Mouse (Mus musculus): ENCODE data around the gene E130114P18Rik.

Gene E130114P18Rik

GRCm38 (mm10) chr4:97657586-97657985 lies 120.3 kb downstream of the E130114P18Rik start:
- DNase-seq (ENCODE audit: low spot score in 2 of 2), result no peak

- DNase-seq (ENCODE audit: low spot score in 2 of 2), result peak in 1 of 2 experiments; percentile 31
Measured at GRCm38 (mm10) chr4:97649626-97650015, 128.3 kb downstream of the E130114P18Rik start.

GRCm38 (mm10) chr4:97648825-97649625 lies 128.9 kb downstream of the E130114P18Rik start:
- DNase-seq (ENCODE audit: low spot score in 2 of 2), result peak; percentile 91 to 95

GRCm38 (mm10) chr4:97648436-97648707 lies 129.5 kb downstream of the E130114P18Rik start:
- DNase-seq (ENCODE audit: low spot score in 2 of 2), result no peak

- DNase-seq (ENCODE audit: low spot score in 2 of 2), result peak; percentile 73 to 77
Measured at GRCm38 (mm10) chr4:97647700-97648435, 130.0 kb downstream of the E130114P18Rik start.

GRCm38 (mm10) chr4:97647236-97647635 lies 130.6 kb downstream of the E130114P18Rik start:
- no peak for DNase-seq (ENCODE audit: low spot score in 2 of 2)

- DNase-seq (ENCODE audit: low spot score in 2 of 2), result no peak
Measured at GRCm38 (mm10) chr4:97640385-97640784, 137.5 kb downstream of the E130114P18Rik start.

GRCm38 (mm10) chr4:97636569-97636968 lies 141.3 kb downstream of the E130114P18Rik start:
- no peak for DNase-seq (ENCODE audit: low spot score in 2 of 2)

GRCm38 (mm10) chr4:97635757-97636292 lies 142.1 kb downstream of the E130114P18Rik start:
- DNase-seq (ENCODE audit: low spot score in 2 of 2), result no peak

GRCm38 (mm10) chr4:97635296-97635755 lies 142.6 kb downstream of the E130114P18Rik start:
- DNase-seq (ENCODE audit: low spot score in 2 of 2), result no peak

- DNase-seq (ENCODE audit: low spot score in 2 of 2), result no peak
Measured at GRCm38 (mm10) chr4:97628881-97629605, 148.8 kb downstream of the E130114P18Rik start.

- DNase-seq (ENCODE audit: low spot score in 2 of 2), result no peak
Measured at GRCm38 (mm10) chr4:97626002-97626720, 151.7 kb downstream of the E130114P18Rik start.

GRCm38 (mm10) chr4:97623165-97623564 lies 154.7 kb downstream of the E130114P18Rik start:
- peak in 1 of 2 experiments; percentile 32 for DNase-seq (ENCODE audit: low spot score in 2 of 2)

- no peak for DNase-seq (ENCODE audit: low spot score in 2 of 2)
Measured at GRCm38 (mm10) chr4:97621731-97622130, 156.1 kb downstream of the E130114P18Rik start.

GRCm38 (mm10) chr4:97620409-97620808 lies 157.5 kb downstream of the E130114P18Rik start:
- peak; percentile 59 to 64 for DNase-seq (ENCODE audit: low spot score in 2 of 2)

- peak; percentile 77 to 85 for DNase-seq (ENCODE audit: low spot score in 2 of 2)
Measured at GRCm38 (mm10) chr4:97618668-97619373, 159.1 kb downstream of the E130114P18Rik start.

- DNase-seq (ENCODE audit: low spot score in 2 of 2), result no peak
Measured at GRCm38 (mm10) chr4:97615031-97615430, 162.8 kb downstream of the E130114P18Rik start.

GRCm38 (mm10) chr4:97611251-97611847 lies 166.5 kb downstream of the E130114P18Rik start:
- DNase-seq (ENCODE audit: low spot score in 2 of 2), result peak; percentile 86 to 88

- DNase-seq (ENCODE audit: low spot score in 2 of 2), result peak; percentile 67 to 68
Measured at GRCm38 (mm10) chr4:97609831-97610727, 167.8 kb downstream of the E130114P18Rik start.
